Mouse (Mus musculus) urinary bladder, adult 2 months (tissue): Measurements from ENCODE around the gene 6330409D20Rik. TPM values are rescaled to one million over a fixed set of nuclear protein-coding genes. Genes with fewer than 3 reads are reported as not detected.

Source experiments
- DNase-seq: peaks from one replicate; pipeline ENCODE4 v3.0.0; 2022; ENCODE audit warnings: low spot score
- polyA plus RNA-seq: library from polyadenylated mRNA; depleted of rRNA; stranded (reverse); fragments of >200 nt; gene quantifications from 2 replicates; pipeline ENCODE4 v1.2.3, GENCODE M21; 2012; rRNA removed

The 6330409D20Rik gene
- polyA plus RNA-seq: not detected in 2 replicates

DNA sequence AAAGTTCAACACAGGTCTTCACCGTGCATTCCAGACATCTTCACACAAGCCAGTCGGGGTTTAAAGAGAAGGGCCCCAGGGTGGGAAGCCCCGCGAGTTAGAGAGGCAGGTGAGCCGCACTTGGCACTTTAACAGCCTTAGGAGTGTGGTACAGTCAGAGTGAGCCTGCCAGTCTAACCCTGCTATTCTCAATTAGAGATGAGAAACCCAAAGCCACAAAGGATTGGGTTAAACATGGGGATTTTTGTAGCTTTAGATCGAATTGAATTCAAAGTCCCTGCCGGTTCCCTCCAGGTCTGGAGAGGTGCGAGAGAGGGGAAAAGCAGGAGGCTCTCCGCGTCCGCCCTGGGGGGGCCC lies at the start of gene 6330409D20Rik:
TSS of gene 6330409D20Rik (minus strand) at position 101 of the 357 bp plus-strand sequence.
- no peak for DNase-seq

DNA sequence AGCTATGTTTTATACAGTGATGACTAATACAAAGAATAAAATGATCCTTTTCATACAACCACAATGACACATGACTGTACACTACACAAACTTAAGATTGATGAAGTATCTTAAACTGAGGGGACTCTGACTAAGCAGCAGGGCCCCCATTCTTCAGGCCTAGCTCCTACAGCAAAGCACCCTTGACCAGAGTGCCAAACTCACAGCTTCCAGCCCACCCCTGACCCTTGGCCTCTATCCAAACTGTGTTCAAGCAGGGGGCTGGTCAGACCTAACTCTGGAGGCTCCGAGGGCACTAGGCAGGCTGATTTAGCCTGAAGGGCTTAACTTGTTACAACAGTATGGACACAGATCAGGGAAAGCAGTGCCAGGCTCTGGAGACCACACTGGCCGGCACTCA lies 47.8 kb upstream of the 6330409D20Rik start:
- no peak for DNase-seq

DNA sequence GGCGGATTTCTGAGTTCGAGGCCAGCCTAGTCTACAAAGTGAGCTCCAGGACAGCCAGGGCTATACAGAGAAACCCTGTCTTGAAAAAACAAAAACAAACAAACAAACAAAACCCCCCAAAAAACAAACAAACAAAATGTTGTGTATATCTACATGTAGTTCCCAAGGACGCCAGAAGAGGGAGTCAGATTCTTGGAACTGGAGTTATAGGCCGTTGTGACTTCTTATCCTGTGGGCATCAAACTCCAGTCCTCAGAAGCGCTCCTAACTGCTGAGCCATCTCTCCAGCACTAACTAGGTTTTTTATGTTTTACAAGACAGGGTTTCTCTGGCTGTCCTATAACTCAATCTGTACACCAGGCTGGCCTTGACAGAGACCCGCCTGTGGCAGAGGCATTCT lies 46.4 kb upstream of the 6330409D20Rik start:
- DNase-seq: no peak

DNA sequence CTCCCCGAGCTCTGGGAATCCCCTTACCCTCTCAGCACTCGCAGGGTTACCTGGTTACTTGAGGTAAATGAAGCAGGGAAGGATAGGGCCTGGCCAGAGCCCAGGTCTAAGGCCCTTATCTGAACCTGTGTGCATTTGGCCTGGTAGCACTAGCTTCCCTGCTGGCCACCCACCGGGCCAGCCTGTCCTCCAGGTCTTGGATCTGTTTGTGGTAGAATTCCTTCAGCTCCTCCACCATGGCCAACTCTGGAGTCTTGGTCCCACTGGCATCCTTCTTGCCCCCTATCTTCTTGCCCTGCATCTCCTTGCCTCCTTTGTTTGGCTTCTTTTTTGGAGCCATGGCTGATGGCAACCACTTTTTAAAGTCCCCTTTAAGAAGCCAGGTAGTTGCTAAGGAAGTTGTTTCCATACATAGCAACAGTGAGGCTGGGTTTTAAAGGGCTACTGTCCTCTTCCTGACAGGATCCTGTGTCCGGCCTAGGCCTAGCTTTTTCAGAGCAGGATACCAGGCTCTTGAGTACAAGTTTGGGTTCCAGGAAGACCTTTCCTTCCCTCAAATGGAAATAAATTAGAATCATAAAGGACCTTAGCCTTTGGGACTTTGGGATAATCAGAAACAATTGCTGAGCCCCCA lies 43.3 kb upstream of the 6330409D20Rik start, which contains the start of gene Cfap157:
TSS of gene Cfap157 (minus strand) at position 381 of the 634 bp plus-strand sequence.
- DNase-seq: no peak

DNA sequence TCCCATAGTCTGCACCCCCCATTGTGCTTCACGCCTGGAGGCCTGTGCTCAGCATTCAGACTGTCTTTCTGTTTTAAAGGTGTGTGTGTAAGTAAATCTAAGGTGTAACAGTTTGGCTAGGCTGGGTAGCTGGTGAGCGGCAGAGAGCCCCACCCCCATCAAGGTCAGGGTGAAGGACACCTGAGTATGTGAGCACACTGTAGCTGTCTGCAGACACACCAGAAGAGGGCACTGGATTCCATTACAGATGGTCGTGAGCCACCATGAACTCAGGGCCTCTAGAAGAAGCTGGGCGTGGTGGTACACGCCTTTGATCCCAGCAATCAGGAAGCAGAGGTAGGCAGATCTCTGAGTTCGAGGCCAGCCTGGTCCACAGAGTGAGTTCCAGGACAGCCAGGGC lies 40.9 kb upstream of the 6330409D20Rik start:
- no peak for DNase-seq

DNA sequence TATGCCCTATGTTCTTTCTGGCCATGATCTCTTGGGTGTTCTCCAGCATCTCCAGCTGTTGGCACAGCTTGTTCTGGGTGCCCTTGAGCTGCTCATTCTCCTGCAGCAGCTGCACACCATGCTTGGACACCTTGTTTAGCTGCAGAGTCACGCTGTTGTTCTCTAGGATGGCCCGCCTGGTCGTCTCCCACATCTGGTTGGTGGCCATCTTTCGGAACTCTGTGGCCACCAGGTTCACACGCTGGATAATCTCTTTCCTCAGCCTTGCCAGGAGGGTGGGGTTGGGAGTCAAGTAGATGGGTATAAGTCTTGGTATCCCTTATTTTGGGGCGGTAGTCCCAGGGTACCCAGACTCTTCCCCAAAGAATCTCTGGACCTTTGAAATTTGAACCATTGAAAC lies 38.9 kb upstream of the 6330409D20Rik start:
- DNase-seq: no peak

DNA sequence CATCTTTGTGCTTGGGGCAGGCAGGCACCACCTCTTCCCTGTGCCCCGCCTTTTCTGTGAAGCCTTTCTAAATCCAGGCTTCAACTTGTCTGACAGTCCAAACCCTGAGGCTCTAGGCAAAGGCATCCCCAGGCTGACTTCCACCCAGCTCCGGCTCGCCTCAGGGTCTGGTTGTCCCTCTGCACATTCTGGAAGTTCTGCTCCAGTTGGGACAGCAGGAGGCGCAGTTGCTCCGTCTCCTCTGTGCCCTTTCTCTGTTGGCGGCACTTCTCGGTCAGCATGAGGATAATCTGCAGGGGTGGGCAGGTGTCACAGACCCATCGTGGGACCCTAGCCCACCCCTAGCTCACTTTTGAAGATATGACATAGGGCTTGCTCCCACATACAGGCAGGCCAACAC lies 38.3 kb upstream of the 6330409D20Rik start:
- peak; percentile 49 for DNase-seq

DNA sequence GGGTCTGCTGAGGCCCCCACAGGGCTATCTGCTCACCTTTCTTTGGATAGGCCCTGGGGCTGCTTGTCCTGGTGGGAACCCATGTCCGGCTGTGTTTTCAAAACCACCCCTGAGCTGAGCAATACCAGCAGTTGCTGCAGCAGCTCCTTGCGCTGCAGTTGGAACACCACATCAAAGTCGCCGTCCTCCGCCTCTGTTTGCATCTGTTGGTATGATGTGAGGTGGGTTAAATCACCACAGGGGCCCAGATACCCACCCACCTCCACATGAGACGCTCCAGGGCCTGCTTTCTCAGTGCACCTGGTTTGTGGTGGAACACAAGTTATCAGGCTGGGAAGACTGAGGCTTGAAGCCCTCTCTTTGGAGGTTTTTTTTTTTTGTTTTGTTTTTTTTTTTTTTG lies 37.3 kb upstream of the 6330409D20Rik start:
- DNase-seq: no peak

DNA sequence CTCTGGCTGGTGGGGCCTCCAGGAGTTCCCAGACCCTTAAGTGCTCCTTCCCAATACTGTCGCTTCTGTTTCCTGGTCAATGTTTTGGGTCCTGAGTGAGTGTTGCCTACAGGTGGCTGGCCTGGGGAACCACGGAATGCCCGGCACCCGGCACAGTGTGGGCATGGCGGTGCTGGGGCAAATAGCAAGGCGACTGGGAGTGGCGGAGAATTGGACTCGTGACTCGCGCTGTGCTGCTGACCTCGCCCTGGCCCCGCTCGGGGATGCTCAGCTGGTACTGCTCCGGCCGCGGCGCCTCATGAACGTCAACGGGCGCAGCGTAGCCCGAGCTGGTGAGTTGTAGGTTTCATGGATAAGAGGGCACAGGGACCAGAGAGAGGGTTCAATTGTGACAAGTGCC lies 35.4 kb upstream of the 6330409D20Rik start:
- no peak for DNase-seq

DNA sequence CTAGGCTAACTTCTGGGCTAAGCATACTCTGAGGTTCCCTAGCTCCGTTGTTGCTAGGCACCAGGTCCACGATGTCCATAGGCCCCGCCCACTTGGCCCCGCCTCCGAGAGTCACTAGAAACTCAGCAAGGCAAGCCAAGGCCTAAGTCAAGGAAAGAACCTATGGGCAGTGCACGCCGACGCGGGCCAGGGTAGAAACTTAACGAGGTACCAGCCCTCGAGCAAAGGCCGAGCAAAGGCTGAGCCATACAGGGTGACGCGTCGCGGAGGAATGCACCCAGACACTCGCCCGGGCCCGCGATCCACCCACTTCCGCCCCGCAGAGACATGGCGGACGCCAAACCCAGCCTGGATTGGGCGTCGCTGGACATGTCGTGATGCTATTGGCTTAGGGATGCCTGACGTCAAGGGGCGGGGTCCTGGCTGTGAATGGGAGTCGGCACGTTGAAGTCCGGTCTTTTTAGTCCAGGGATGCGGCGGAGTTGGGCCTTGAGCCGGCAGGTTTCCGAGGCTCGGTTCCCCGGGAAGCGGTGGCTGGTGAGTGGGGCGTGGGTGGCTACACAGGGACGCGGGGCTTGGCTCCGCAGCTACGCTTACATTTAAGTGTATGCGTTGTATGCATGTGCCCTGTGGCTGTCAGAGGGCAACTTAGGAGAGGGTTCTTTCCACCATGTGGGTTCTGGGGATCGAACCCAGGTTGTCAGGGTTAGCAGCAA lies 34.7 kb upstream of the 6330409D20Rik start, which contains the start of the genes Ttc16 and Ptrh1:
TSS of gene Ttc16 (minus strand) at position 275 of the 716 bp plus-strand sequence.
TSS of gene Ptrh1 (plus strand) at position 428 of the 716 bp plus-strand sequence.
- DNase-seq: peak; percentile 95

DNA sequence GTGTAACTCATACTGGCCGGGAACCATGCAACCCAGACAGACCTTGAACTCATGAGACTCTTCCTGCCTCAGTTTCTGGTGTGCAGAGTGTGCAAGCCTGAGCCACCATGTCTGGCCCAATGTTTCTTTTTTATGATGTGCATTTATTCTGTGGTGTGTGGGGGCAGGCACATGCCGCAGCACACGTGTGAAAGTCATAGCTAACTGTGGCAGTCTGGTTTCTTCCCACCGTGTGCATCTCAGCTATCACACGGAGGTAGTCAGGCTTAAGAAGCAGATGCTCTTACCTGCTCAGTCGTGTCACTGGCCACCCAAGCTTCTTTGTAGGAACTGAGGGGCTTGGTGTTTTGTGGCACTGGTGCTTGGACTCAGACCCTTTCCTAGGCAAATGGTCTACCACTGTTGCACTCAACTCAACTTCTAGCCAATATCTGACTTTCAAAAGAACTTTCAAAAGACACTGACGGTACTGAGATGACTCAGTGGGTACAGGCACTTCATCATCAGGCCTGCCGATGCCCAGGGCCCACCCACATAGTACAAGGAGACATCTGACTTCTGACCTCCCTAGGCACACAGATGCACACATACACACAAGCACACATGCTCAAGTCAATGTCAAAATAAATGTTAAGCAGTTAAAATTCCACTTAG lies 31.9 kb upstream of the 6330409D20Rik start:
- no peak for DNase-seq

DNA sequence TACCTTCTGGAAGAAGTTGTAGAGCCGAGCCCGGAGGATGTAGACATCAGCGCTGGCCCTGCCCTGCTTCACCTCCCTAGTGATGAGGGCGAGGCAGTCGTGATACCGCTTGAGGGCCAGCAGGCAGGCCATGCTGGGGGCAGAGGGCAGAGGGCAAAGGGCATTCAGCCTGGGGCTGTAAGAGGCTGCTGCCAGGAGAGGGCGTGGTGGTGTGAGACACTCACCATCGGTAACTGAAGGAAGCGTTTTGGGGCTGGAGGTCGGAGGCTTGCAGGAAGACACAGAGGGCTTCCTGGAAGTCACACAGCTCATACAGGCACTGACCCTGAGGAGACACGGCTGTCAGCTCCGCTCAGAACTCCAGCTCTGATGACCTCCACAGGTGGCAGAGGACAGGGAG lies 31.1 kb upstream of the 6330409D20Rik start:
- no peak for DNase-seq

DNA sequence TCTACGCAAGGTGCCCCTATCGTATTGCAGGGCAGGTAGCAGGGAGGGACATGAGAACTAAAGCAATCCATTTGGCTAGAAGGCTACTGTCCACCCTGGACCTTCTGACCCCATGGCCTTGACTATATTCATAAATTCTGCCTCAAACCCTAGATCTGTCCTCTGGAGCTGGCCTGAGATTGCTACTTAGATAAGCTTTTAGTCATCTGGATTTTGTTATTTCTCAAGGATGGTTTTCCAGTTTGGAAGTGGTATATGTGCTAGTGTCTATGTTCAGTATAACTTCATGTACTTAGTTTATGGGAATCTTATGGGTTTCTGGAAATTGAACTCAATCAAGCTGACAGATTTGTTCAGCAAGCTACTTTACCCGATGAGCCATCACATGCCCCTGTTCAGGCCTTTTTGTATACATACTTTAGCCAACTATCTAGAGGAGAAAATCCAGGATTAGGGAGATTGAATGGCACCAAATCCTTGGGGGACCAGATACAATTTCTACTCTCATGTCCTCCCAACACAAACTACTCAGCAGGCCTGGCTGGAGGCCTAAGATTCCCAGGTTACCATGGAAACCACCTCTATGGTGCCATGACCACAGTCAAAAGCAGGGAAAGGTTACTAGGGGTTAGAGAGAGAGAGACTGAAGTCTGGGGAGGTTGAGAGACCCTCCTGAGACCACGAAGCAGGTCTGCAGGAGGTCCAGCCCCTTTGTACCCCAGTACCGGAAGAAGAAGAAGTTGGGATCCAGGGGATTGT lies 28.7 kb upstream of the 6330409D20Rik start:
- DNase-seq: no peak

DNA sequence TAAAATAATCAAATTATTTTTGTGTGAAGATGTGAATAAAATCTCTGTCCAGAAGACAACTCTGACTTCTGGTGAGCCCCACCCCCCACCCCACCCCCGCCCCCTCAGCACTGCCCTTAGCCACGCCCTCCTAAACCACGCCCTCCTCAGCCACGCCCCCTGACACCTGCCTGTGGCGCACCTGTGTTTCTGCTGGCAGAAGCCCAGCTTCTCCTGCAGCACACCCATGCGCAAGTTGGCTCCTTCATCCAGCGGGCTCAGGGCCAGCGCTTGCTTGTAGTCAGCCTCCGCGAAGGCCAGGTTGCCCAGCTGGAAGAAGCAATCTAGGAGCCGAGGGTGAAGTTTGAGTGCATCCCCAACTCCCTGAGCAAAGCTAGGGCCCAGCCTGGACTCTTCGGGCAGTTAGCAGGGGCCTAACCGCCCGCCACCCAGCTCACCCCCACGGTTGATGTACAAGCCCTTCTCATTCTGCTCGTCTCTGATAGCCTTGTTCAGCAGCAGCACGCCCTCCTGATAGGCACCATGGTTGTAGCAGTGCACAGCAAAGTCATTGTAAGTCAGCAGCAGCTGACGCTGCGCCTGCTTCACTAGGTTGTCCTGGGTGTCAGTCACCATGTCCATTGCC lies 28.0 kb upstream of the 6330409D20Rik start:
- no peak for DNase-seq

DNA sequence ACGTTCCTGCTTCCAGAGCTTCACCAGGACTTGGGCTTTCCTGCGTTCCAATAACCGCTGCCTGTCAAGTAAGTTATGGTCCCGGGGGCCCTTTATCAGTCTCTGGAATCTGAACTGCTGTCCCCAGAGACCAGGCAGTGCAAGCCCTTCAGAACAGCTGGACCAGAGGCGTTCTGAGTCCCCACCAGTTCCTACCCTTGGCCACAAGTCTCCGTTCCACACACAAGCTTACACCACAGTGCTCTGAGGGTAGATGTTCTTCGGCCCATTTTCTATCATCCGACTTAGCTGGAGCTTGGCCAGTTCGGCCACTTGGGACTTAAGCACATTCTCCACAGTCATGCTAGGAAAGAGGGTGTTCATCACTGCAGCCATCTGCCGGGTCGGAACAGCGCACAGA lies 26.4 kb upstream of the 6330409D20Rik start:
- no peak for DNase-seq

DNA sequence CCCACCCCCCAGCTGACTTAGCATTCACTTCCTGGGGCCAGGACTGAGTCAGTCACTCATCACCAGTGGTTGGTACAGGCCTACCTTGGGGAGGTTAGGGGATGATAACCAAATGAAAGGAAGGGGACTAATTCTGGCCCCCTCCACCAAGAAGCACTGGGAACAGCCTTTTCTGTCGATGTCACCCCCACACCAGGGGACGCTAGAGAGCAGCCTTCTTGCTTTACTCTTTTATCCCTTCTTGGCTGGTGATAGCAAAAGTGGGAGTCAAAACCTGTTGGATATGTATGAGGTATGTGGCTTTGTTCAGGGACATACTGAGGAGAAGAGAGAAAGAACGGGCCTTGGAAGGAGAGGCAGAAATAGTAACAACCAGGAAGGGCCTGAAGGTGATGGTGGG lies 22.5 kb upstream of the 6330409D20Rik start:
- DNase-seq: no peak

DNA sequence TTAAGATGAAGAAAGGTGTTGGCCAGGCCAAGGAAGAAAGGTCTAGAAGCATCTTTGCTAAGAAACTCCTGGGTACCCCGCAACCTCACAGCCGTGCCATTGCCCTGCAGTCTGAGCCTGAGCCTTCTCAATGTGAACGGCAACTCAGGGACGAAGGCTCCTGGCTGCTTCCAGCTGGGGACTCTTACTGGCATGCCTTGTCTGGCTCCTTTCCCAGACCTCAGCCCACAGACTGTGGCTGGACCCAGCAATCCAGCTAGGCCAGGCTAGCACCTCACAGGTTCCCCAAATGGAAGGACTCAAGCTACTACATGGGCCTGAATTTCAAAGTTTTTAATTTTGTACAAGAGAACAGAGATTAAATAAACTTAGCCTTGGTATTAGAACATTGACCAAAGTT lies 21.0 kb upstream of the 6330409D20Rik start:
- DNase-seq: no peak

DNA sequence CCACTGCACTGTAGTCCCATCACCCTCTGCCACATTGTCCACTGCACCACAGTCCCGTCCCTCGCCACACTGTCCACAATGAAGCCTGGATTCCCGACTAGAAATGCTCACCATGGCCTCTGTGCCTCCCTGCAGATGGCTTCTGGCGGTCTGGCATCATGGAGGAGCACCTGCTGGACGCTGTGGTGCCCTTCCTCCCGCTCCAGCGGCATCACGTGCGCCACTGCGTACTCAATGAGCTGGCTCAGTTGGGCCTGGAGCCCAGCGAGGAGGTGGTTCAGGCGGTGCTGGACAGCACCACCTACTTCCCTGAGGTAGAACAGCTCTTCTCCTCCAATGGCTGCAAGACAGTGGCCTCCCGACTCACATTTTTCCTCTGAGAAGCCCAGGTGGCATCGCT lies 20.5 kb upstream of the 6330409D20Rik start:
- no peak for DNase-seq

DNA sequence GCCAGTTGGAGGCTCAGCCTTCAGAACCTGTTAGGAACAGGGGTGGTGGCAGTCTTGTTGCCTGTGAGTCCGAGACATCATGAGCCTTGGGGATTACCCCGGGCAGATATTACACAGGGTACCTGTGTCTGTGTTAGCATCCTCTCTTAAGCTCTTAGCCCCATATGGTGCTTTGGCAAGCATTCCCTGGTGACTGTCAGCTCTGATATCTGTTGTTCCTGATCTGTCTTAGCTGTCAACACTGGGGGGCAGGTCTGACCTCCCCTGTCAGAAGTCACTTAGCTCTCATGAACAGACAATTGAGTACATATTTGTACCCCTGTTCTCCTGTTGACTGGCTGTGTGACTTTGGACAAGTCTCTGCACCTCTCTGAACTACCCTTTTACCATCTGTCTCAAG lies 18.2 kb upstream of the 6330409D20Rik start:
- no peak for DNase-seq

DNA sequence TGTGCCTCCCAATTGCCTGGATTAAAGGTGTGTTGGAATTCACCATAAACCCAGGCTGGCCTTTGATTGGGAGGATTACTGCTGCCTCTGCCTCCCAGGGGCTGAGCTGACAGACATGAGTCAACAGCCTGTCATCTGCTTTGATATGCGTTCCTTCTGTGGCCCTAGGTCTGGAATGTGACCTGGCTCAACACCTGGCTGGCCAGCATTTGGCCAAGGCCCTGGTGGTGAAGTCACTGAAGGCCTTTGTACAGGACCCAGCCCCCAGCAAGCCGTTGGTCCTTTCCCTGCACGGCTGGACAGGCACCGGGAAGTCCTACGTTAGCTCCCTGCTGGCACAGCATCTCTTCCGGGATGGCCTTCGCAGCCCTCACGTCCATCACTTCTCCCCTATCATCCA lies 17.7 kb upstream of the 6330409D20Rik start:
- no peak for DNase-seq

DNA sequence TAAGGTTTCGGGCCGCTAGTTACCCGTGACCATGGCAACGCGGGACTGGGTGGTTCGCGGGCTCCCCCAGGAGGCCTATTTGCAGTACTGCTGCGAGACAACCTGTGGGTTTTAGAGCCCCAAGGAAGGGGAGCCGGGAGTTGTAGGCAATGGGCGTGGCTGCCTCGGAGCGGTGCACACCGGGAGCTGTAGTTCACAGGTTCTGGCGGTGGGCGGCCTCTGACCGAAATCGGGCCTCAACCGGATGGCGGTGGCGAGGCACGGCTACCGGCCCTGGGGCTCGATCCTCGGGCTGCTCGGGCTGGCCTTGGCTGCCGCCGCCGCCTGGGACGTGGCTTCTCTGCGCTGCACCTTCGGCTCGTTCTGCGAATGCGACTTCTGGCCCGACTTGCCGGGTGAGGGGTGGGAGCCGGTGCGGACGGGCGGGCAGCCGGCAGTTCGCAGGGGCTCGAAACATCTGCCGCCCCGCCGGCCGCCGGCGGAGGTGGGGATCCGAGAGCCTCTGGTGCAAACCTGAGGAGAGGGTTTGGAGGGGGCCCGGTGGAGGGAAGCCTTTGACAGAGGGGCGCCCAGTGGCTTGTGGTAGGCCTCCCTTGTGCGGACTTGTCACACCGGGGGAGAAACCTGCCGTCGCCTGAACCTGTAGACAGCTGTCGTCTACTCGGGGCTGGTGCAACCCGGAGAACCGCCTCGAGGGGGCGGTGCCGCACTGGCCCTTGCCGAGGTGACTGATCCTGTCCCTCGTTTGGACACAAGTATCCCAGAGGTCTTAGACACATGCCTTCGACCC lies 16.4 kb upstream of the 6330409D20Rik start, which contains the start of gene Tor2a:
TSS of gene Tor2a (plus strand) at position 179 of the 790 bp plus-strand sequence.
- DNase-seq: peak; percentile 85
